Mouse (Mus musculus) MEL (cell line): Measurements from ENCODE around the gene Slc25a22. TPM values are rescaled to one million over a fixed set of nuclear protein-coding genes. Genes with fewer than 3 reads are reported as not detected.

Experiments used
- DNase-seq: peaks from one replicate; pipeline ENCODE4 v3.0.0; 2011; ENCODE audit warnings: low read depth, low spot score
- H3K27ac ChIP-seq: 2 replicates; pipeline ENCODE4 v1.5.1; 2012; ENCODE audit warnings: low read depth, mild to moderate bottlenecking, control low read depth, low read length, moderate library complexity; ENCODE audit not compliant: control insufficient read depth
- H3K27me3 ChIP-seq, 2 experiments: fragments of 150-350 bp in 1 of 2; sonication (generic) in 1 of 2; 2 replicates each; pipeline ENCODE4 v1.6.1; 2012; ENCODE audit warnings: low read length in 2 of 2, mild to moderate bottlenecking in 2 of 2, improper control_type of control experiment in 1 of 2, moderate library complexity in 1 of 2; ENCODE audit not compliant: insufficient read depth in 2 of 2, control insufficient read depth in 1 of 2
- H3K36me3 ChIP-seq, 2 experiments: 2 replicates each; pipeline ENCODE4 v1.6.1; 2012 to 2014; ENCODE audit warnings: low read length in 2 of 2, improper control_type of control experiment in 1 of 2, inconsistent platforms in 1 of 2, mild to moderate bottlenecking in 1 of 2; ENCODE audit not compliant: insufficient read depth in 2 of 2, control insufficient read depth in 1 of 2
- H3K4me1 ChIP-seq, 2 experiments: fragments of 150-350 bp in 1 of 2; sonication (generic) in 1 of 2; 2 replicates each; pipeline ENCODE4 v1.6.1; 2012; ENCODE audit warnings: low read length in 2 of 2, improper control_type of control experiment in 1 of 2, mild to moderate bottlenecking in 1 of 2; ENCODE audit not compliant: insufficient read depth in 2 of 2, control insufficient read depth in 1 of 2
- H3K4me3 ChIP-seq, 2 experiments: fragments of 150-350 bp in 1 of 2; sonication (generic) in 1 of 2; 2 replicates each; pipeline ENCODE4 v1.5.1; 2012; ENCODE audit warnings: low read depth in 2 of 2, low read length in 2 of 2, mild to moderate bottlenecking in 2 of 2, moderate library complexity in 2 of 2, control low read depth in 1 of 2, improper control_type of control experiment in 1 of 2; ENCODE audit not compliant: control insufficient read depth in 1 of 2, insufficient read depth in 1 of 2
- H3K79me2 ChIP-seq: 2 replicates; pipeline ENCODE4 v1.6.1; 2012; ENCODE audit warnings: mild to moderate bottlenecking, low read length, moderate library complexity; ENCODE audit not compliant: control insufficient read depth, poor library complexity, insufficient read depth
- H3K9ac ChIP-seq: 2 replicates; pipeline ENCODE4 v1.6.1; 2012; ENCODE audit warnings: low read depth, mild to moderate bottlenecking, control low read depth, low read length, moderate library complexity; ENCODE audit not compliant: control insufficient read depth, poor library complexity, severe bottlenecking
- H3K9me3 ChIP-seq: fragments of 150-350 bp; sonication (generic); replicated peaks from 2 replicates; pipeline ENCODE4 v1.6.1; 2012; ENCODE audit warnings: mild to moderate bottlenecking, low read length, improper control_type of control experiment, moderate library complexity; ENCODE audit not compliant: insufficient read depth
- CHD2 ChIP-seq: IDR thresholded peaks from 2 replicates; pipeline ENCODE4 v1.6.1; 2011; ENCODE audit warnings: low read length, improper control_type of control experiment
- ETS1 ChIP-seq: IDR thresholded peaks from 2 replicates; pipeline ENCODE4 v1.6.1; 2012; ENCODE audit warnings: low read depth, mild to moderate bottlenecking, inconsistent platforms, low read length, improper control_type of control experiment, moderate library complexity
- GATA1 ChIP-seq: IDR thresholded peaks from 2 replicates; pipeline ENCODE4 v1.6.1; 2011; ENCODE audit warnings: low read depth, low read length, improper control_type of control experiment
- JUND ChIP-seq: IDR thresholded peaks from 2 replicates; pipeline ENCODE4 v1.6.1; 2011; ENCODE audit warnings: low read depth, mild to moderate bottlenecking, improper control_type of control experiment, low read length
- KAT2A ChIP-seq: conservative IDR thresholded peaks from 2 replicates; pipeline ENCODE4 v1.6.1; 2012; ENCODE audit warnings: low read depth, low read length, improper control_type of control experiment, inconsistent platforms
- MAFK ChIP-seq: IDR thresholded peaks from 2 replicates; pipeline ENCODE4 v1.6.1; 2011; ENCODE audit warnings: low read depth, mild to moderate bottlenecking, low read length, improper control_type of control experiment, borderline replicate concordance
- MEF2A ChIP-seq: IDR thresholded peaks from 2 replicates; pipeline ENCODE4 v1.6.1; 2014; ENCODE audit warnings: low read depth, mild to moderate bottlenecking, inconsistent platforms, low read length, improper control_type of control experiment; ENCODE audit not compliant: poor library complexity, insufficient replicate concordance, severe bottlenecking; ENCODE audit errors: extremely low read depth
- MXI1 ChIP-seq: IDR thresholded peaks from 2 replicates; pipeline ENCODE4 v1.6.1; 2011; ENCODE audit warnings: mild to moderate bottlenecking, low read depth, low read length, improper control_type of control experiment
- MYC ChIP-seq: IDR thresholded peaks from 2 replicates; pipeline ENCODE4 v1.6.1; 2011; ENCODE audit warnings: low read depth, mild to moderate bottlenecking, low read length, improper control_type of control experiment, moderate library complexity
- NELFE ChIP-seq: IDR thresholded peaks from 2 replicates; pipeline ENCODE4 v1.6.1; 2011; ENCODE audit warnings: low read depth, low read length, improper control_type of control experiment
- NRF1 ChIP-seq: IDR thresholded peaks from 2 replicates; pipeline ENCODE4 v1.6.1; 2014; ENCODE audit warnings: low read depth, mild to moderate bottlenecking, inconsistent platforms, low read length, improper control_type of control experiment, moderate library complexity; ENCODE audit not compliant: poor library complexity, insufficient read depth, severe bottlenecking
- POLR2A ChIP-seq, 2 experiments: IDR thresholded peaks; 2 replicates each; pipeline ENCODE4 v1.6.1; 2011 to 2012; ENCODE audit warnings: low read length in 2 of 2, mild to moderate bottlenecking in 2 of 2, control low read depth in 1 of 2, improper control_type of control experiment in 1 of 2, low read depth in 1 of 2, moderate library complexity in 1 of 2; ENCODE audit not compliant: control insufficient read depth in 1 of 2, insufficient read depth in 1 of 2, poor library complexity in 1 of 2
- POLR2AphosphoS2 ChIP-seq: IDR thresholded peaks from 2 replicates; pipeline ENCODE4 v1.6.1; 2011; ENCODE audit warnings: low read length, improper control_type of control experiment
- RAD21 ChIP-seq: IDR thresholded peaks from 2 replicates; pipeline ENCODE4 v1.6.1; 2011; ENCODE audit warnings: mild to moderate bottlenecking, low read depth, low read length, improper control_type of control experiment
- SIN3A ChIP-seq: IDR thresholded peaks from 2 replicates; pipeline ENCODE4 v1.6.1; 2012; ENCODE audit warnings: low read length, improper control_type of control experiment, inconsistent platforms
- TBP ChIP-seq: IDR thresholded peaks from 2 replicates; pipeline ENCODE4 v1.8.0; 2011; ENCODE audit warnings: low read depth, low read length, improper control_type of control experiment
- TCF12 ChIP-seq: IDR thresholded peaks from 2 replicates; pipeline ENCODE4 v1.6.1; 2014; ENCODE audit warnings: low read depth, mild to moderate bottlenecking, inconsistent platforms, low read length, improper control_type of control experiment, moderate library complexity
- UBTF ChIP-seq: IDR thresholded peaks from 2 replicates; pipeline ENCODE4 v1.6.1; 2012; ENCODE audit warnings: low read depth, mild to moderate bottlenecking, inconsistent platforms, low read length, improper control_type of control experiment, moderate library complexity, borderline replicate concordance; ENCODE audit not compliant: insufficient read depth
- USF1 ChIP-seq: IDR thresholded peaks from 2 replicates; pipeline ENCODE4 v1.6.1; 2014; ENCODE audit warnings: low read depth, mild to moderate bottlenecking, inconsistent platforms, low read length, improper control_type of control experiment, moderate library complexity
- USF2 ChIP-seq, 2 experiments: IDR thresholded peaks; 2 replicates each; pipeline ENCODE4 v1.6.1; 2011 to 2012; ENCODE audit warnings: improper control_type of control experiment in 2 of 2, low read length in 2 of 2, borderline replicate concordance in 1 of 2, inconsistent platforms in 1 of 2, low read depth in 1 of 2, mild to moderate bottlenecking in 1 of 2; ENCODE audit not compliant: insufficient read depth in 1 of 2
- ZNF384 ChIP-seq: IDR thresholded peaks from 2 replicates; pipeline ENCODE4 v1.6.1; 2012; ENCODE audit warnings: low read depth, mild to moderate bottlenecking, inconsistent platforms, low read length, improper control_type of control experiment
- polyA plus RNA-seq, 2 experiments: library from polyadenylated mRNA; stranded (reverse) in 1 of 2; unstranded in 1 of 2; fragments of >175 nt in 1 of 2; fragments of >200 nt in 1 of 2; gene quantifications; 2 replicates each; pipeline versions ENCODE4 v1.2.1 to v1.2.4; 2012; ENCODE audit warnings: low replicate concordance in 2 of 2, low read depth in 1 of 2; ENCODE audit not compliant: insufficient read length in 2 of 2, insufficient read depth in 1 of 2, missing spikeins in 1 of 2
- total RNA-seq: library from RNA; depleted of rRNA; stranded (reverse); fragments of 300-350 nt; gene quantifications from 2 replicates; pipeline ENCODE4 v1.2.3, GENCODE M21; 2012

The Slc25a22 gene
- total and polyA plus RNA-seq, 3 experiments = 23.8 to 46.0 TPM; not detected in 1

- no peaks in the 10 kb centered on the region for H3K27me3 ChIP-seq
- TF ChIP-seq POLR2A (IDR thresholded peaks at IDR 0.05; ENCODE audit: control insufficient read depth in 1 of 2, insufficient read depth in 1 of 2, low read depth in 1 of 2, low read length in 2 of 2, poor library complexity in 1 of 2) (peak in 1 of 2 experiments; percentile 18; a peak in 1 of 4 replicates), RAD21 (no peak)
- TF ChIP-seq, all 39 proteins: peak for 1
- H3K9ac ChIP-seq = no peak overlapping the region
- no peak overlapping the region for H3K4me3 ChIP-seq
- peaks cover 42% of the 10 kb centered on the region for H3K79me2 ChIP-seq
- DNase-seq = no peak
- peaks cover 0 to 18% of the 10 kb centered on the region in 2 experiments; a peak in 2 of 4 replicates for H3K36me3 ChIP-seq
- H3K9me3 ChIP-seq = no peaks in the 10 kb centered on the region
- no peak overlapping the region for H3K27ac ChIP-seq
- peaks cover 8 to 27% of the 10 kb centered on the region in 2 experiments; a peak in 3 of 4 replicates for H3K4me1 ChIP-seq
Measured at GRCm38 (mm10) chr7:141471236-141471635, 33.5 kb upstream of the Slc25a22 start.

GRCm38 (mm10) chr7:141470637-141470944, 32.9 kb upstream of the Slc25a22 start:
- Histone ChIP-seq H3K27me3 (no peaks in the 10 kb centered on the region), H3K9ac (no peak overlapping the region), H3K9me3 (no peaks in the 10 kb centered on the region), H3K4me3 (no peak overlapping the region), H3K4me1 (peaks cover 8 to 32% of the 10 kb centered on the region in 2 experiments), H3K79me2 (peaks cover 36% of the 10 kb centered on the region), H3K27ac (no peak overlapping the region), H3K36me3 (peaks cover 0 to 18% of the 10 kb centered on the region in 2 experiments; a peak in 2 of 4 replicates)
- TF ChIP-seq UBTF (no peak), USF1 (no peak), KAT2A (no peak), CHD2 (no peak), NELFE (no peak)
- no peak for DNase-seq

GRCm38 (mm10) chr7:141469901-141470636, 32.4 kb upstream of the Slc25a22 start:
- Histone ChIP-seq H3K79me2 (peaks cover 31% of the 10 kb centered on the region), H3K9me3 (no peaks in the 10 kb centered on the region), H3K4me1 (peaks cover 8 to 35% of the 10 kb centered on the region in 2 experiments), H3K9ac (no peak overlapping the region; the same call in 1 of the 2 replicates), H3K27ac (no peak overlapping the region), H3K27me3 (no peaks in the 10 kb centered on the region), H3K4me3 (no peak overlapping the region), H3K36me3 (peaks cover 0 to 18% of the 10 kb centered on the region in 2 experiments; a peak in 2 of 4 replicates)
- DNase-seq = no peak
- TF ChIP-seq TBP (no peak), JUND (no peak), SIN3A (no peak), MYC (no peak), USF2 (IDR thresholded peaks at IDR 0.05; ENCODE audit: borderline replicate concordance in 1 of 2, insufficient read depth in 1 of 2, low read depth in 1 of 2, low read length in 2 of 2) (no peak), UBTF (no peak), POLR2AphosphoS2 (no peak), ETS1 (no peak), RAD21 (no peak), NRF1 (no peak), MXI1 (no peak), MAFK (no peak), ZNF384 (no peak), GATA1 (no peak), MEF2A (no peak), TCF12 (no peak)
